Mouse (Mus musculus) lung, postnatal 0 days (tissue): ENCODE results near the gene Fam131c. TPM values are rescaled to one million over a fixed set of nuclear protein-coding genes. Genes with fewer than 3 reads are reported as not detected.

Experiments
- ATAC-seq: fragments of 200-750 bp; cut with Nextera tagmentation; 2 replicates; pipeline ENCODE4 v1.8.0; 2017; ENCODE audit warnings: moderate library complexity
- DNase-seq: peaks from one replicate; pipeline ENCODE4 v3.0.0-alpha.2; 2016; ENCODE audit warnings: low spot score
- H3K27ac ChIP-seq: fragments of 300-500 bp; sonication (generic); 2 replicates; pipeline ENCODE4 v1.5.1; 2014; ENCODE audit warnings: antibody characterized with exemption, mild to moderate bottlenecking, low read length, mixed read lengths
- H3K27me3 ChIP-seq: fragments of 300-500 bp; sonication (generic); replicated peaks from 2 replicates; pipeline ENCODE4 v1.6.1; 2014; ENCODE audit warnings: low read length, mixed read lengths; ENCODE audit not compliant: insufficient read depth
- H3K36me3 ChIP-seq: fragments of 300-500 bp; sonication (generic); 2 replicates; pipeline ENCODE4 v1.6.1; 2014; ENCODE audit warnings: low read length, mixed read lengths; ENCODE audit not compliant: insufficient read depth
- H3K4me1 ChIP-seq: fragments of 300-500 bp; sonication (generic); 2 replicates; pipeline ENCODE4 v1.6.1; 2014; ENCODE audit warnings: antibody characterized with exemption, low read depth, low read length, mixed read lengths; ENCODE audit not compliant: insufficient read depth
- H3K4me2 ChIP-seq: fragments of 300-500 bp; sonication (generic); replicated peaks from 2 replicates; pipeline ENCODE4 v1.6.1; 2014; ENCODE audit warnings: low read depth, mild to moderate bottlenecking, low read length, moderate library complexity, mixed read lengths
- H3K4me3 ChIP-seq: fragments of 300-500 bp; sonication (generic); 2 replicates; pipeline ENCODE4 v1.5.1; 2014; ENCODE audit warnings: low read depth, low read length
- H3K9ac ChIP-seq: fragments of 300-500 bp; sonication (generic); replicated peaks from 2 replicates; pipeline ENCODE4 v1.6.1; 2014; ENCODE audit warnings: low read depth, mild to moderate bottlenecking
- H3K9me3 ChIP-seq: fragments of 300-500 bp; sonication (generic); 2 replicates; pipeline ENCODE4 v1.6.1; 2016; ENCODE audit warnings: low read length, mixed read lengths
- CTCF ChIP-seq: IDR thresholded peaks from 2 replicates; pipeline ENCODE4 v1.5.1; 2016; ENCODE audit warnings: antibody characterized with exemption, mild to moderate bottlenecking
- EP300 ChIP-seq: IDR thresholded peaks from 2 replicates; pipeline ENCODE4 v1.6.1; 2016; ENCODE audit warnings: antibody characterized with exemption, mild to moderate bottlenecking, control low read depth
- WGBS: fragments of 180-500 bp; shearing (Covaris S2); extraction: QIAGEN DNeasy Blood & Tissue Kit; methylation state at CpG from one replicate; pipeline ENCODE4 v1.1.7; 2014; 5-methylcytosine and 5-hydroxymethylcytosine counted together
- polyA plus RNA-seq: library from polyadenylated mRNA; unstranded; fragments of >200 nt; fragmentation: Nextera tagmentation; extraction: Ambion mirVana; gene quantifications from 2 replicates; pipeline ENCODE4 v1.2.1, GENCODE M21; 2015

The Fam131c gene
- polyA plus RNA-seq, 1 experiment from 2014 or later = 0.79 TPM

- Histone ChIP-seq H3K36me3 (no peaks in the 10 kb centered on the region), H3K9me3 (no peaks in the 10 kb centered on the region), H3K4me2 (no peak overlapping the region), H3K4me1 (no peaks in the 10 kb centered on the region), H3K4me3 (no peak overlapping the region), H3K27ac (no peak overlapping the region), H3K9ac (no peak overlapping the region), H3K27me3 (no peaks in the 10 kb centered on the region; the same call in 1 of the 2 replicates)
- ATAC-seq = peak; percentile 29; the same call in 1 of the 2 replicates
- 21% methylated on average over 11 of the region's 11 CpGs for WGBS
- peak; percentile 87 for DNase-seq
- TF ChIP-seq EP300 (no peak), CTCF (peak; percentile 93)
These were observed 5.0 kb upstream of the Fam131c start for GRCm38 (mm10) chr4:141362937-141363548.

DNA sequence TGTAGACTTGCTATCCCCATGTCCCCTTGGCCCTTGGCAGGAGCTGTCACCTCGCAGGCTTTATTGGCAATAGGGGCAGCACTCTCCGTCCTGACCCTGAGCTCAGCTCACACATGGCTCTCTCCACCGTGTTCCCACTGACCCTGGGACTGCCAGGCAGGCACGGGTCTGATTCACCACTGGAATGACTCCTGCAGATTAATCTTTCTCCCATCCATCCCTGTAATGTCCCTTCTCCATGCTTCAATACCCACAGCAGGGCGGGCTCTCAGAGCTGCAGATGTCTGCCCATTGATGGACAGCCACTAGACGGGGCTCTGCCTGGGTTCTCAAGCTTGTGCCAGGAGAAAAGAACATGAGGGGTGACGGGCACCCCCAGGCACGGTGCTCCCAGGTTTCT lies 2.9 kb upstream of the Fam131c start:
- DNase-seq (no peak), ATAC-seq (no peak)
- WGBS = 60% methylated on average over 8 of the region's 8 CpGs
- no peaks in the 10 kb centered on the region for H3K4me1 ChIP-seq
- H3K9ac ChIP-seq = no peak overlapping the region
- no peaks in the 10 kb centered on the region for H3K9me3 ChIP-seq
- no peak overlapping the region for H3K4me2 ChIP-seq
- no peaks in the 10 kb centered on the region for H3K36me3 ChIP-seq
- TF ChIP-seq CTCF (no peak), EP300 (no peak)
- peaks cover 5% of the 10 kb centered on the region; the same call in 1 of the 2 replicates for H3K27me3 ChIP-seq
- H3K4me3 ChIP-seq = no peak overlapping the region
- no peak overlapping the region for H3K27ac ChIP-seq

DNA sequence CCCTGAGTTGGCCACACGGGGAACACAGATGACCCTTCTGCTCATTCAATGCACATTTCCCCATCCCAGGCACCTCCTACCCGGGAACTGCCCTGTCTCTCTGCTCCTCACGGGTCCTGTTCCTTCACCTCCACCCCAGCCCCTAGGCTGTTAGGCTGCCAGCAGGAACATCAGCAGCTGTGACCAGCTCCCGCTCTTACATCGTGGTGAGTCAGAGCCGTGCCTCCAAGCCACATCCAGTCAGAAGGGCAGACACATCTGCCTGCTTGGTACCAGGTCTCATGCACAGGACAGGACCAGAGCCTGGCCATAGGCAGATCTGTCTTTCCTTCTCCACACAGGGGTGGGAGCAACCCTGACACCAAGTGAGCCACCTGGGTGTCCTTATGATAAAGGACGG lies 2.1 kb upstream of the Fam131c start:
- H3K27ac ChIP-seq = no peak overlapping the region
- TF ChIP-seq EP300 (no peak), CTCF (no peak)
- DNase-seq = no peak
- H3K4me3 ChIP-seq = no peak overlapping the region
- H3K27me3 ChIP-seq = peaks cover 5% of the 10 kb centered on the region; the same call in 1 of the 2 replicates
- no peak overlapping the region for H3K9ac ChIP-seq
- no peaks in the 10 kb centered on the region for H3K36me3 ChIP-seq
- H3K9me3 ChIP-seq = no peaks in the 10 kb centered on the region
- no peak overlapping the region for H3K4me2 ChIP-seq
- WGBS = 52% methylated on average over 7 of the region's 7 CpGs
- H3K4me1 ChIP-seq = no peaks in the 10 kb centered on the region
- ATAC-seq = no peak

DNA sequence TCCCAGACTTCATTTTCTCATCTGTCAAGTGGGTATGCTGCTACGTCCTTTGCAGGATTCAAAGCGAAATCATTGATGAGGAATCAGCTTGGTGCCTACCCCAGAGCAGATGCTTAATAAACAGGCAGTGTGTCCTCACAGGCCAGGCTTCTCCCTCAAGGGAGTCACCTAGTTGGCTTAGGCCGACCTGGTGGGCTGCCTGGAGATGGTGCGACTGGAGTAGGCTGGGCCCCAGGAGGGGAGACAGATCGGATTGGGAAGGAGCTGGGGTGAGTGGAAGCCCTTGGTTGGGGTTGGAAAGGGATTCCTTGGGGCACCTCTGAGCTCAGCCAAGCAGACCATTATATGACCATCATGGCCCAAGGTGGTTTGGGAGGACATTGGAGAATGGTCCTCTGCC lies 4.4 kb downstream of the Fam131c start:
- DNase-seq = no peak
- H3K27ac ChIP-seq = no peak overlapping the region
- 0 out of 2 replicates have a peak, but pooled peaks cover 5% of the 10 kb centered on the region for H3K27me3 ChIP-seq
- 87% methylated on average over 5 of the region's 5 CpGs for WGBS
- no peak overlapping the region for H3K4me3 ChIP-seq
- no peak overlapping the region for H3K4me2 ChIP-seq
- no peak for ATAC-seq
- no peaks in the 10 kb centered on the region for H3K9me3 ChIP-seq
- no peaks in the 10 kb centered on the region for H3K36me3 ChIP-seq
- no peak overlapping the region for H3K9ac ChIP-seq
- no peaks in the 10 kb centered on the region for H3K4me1 ChIP-seq
- TF ChIP-seq CTCF = no peak
- TF ChIP-seq EP300 = no peak

DNA sequence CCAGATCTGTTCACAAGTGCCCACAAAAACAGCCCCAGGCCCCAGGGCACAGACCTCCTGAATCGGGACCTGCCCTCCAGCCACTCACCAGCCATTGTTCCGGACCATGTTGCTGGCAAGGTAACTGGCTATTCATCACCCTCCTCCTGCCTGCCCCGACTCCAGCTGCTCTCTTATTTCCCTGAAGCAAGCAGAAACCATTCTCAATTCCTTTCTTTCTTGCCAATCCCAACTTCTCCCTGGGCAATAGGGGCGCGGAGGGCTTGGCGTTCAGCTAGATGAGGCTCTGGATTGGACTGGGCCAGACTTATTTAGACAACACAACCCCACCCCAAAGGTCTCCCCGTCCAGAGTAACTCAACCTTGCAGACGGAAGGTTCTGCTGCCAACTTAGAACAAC lies 11.7 kb downstream of the Fam131c start:
- H3K9ac ChIP-seq = no peak overlapping the region
- H3K4me3 ChIP-seq = no peak overlapping the region
- TF ChIP-seq EP300 = no peak
- no peak for TF ChIP-seq CTCF
- WGBS = 69% methylated on average over 8 of the region's 8 CpGs
- H3K4me2 ChIP-seq = no peak overlapping the region
- peaks cover 8% of the 10 kb centered on the region; the same call in 1 of the 2 replicates for H3K27me3 ChIP-seq
- no peak for DNase-seq
- H3K9me3 ChIP-seq = no peaks in the 10 kb centered on the region
- H3K36me3 ChIP-seq = no peaks in the 10 kb centered on the region
- H3K27ac ChIP-seq = no peak overlapping the region
- peaks cover 7% of the 10 kb centered on the region for H3K4me1 ChIP-seq
- no peak for ATAC-seq

DNA sequence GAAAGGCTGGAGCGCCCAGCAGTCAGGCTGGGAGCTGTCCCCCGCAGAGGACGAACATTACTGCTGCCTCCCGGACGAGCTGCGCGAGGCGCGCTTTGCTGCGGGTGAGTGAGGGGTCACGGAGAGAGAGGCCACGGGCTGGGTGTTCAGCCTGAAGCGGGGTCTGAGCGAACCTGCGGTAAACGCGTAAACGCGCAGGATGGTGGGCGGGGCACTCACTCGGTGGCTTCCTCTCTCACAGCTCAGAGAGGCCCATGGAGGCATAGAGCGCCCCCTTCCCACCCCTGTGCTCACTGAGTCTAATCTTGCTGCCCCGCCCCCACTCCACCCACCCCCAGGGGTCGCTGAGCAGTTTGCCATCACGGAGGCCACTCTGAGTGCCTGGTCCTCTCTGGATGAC lies 14.4 kb downstream of the Fam131c start:
- H3K4me2 ChIP-seq = peak overlapping the region; percentile 59
- ATAC-seq (peak; percentile 10), DNase-seq (no peak)
- 1% methylated on average over 24 of the region's 25 CpGs for WGBS
- no peak for TF ChIP-seq EP300
- no peak for TF ChIP-seq CTCF
- H3K36me3 ChIP-seq = no peaks in the 10 kb centered on the region
- no peak overlapping the region for H3K27ac ChIP-seq
- H3K4me1 ChIP-seq = peaks cover 7% of the 10 kb centered on the region
- peak overlapping the region; percentile 8; the same call in 1 of the 2 replicates for H3K4me3 ChIP-seq
- no peak overlapping the region for H3K9ac ChIP-seq
- H3K27me3 ChIP-seq = peaks cover 8% of the 10 kb centered on the region; the same call in 1 of the 2 replicates
- H3K9me3 ChIP-seq = no peaks in the 10 kb centered on the region
